Mouse (Mus musculus) limb, embryonic 13.5 days (tissue): ENCODE results near the gene Tgfb2. TPM values are rescaled to one million over a fixed set of nuclear protein-coding genes. Genes with fewer than 3 reads are reported as not detected.

Experiments
- polyA plus RNA-seq: library from polyadenylated mRNA; unstranded; fragments of >200 nt; fragmentation: Nextera tagmentation; extraction: Ambion mirVana; gene quantifications from 2 replicates; pipeline ENCODE4 v1.2.1, GENCODE M21; 2015

Gene Tgfb2
- polyA plus RNA-seq, 1 experiment from 2014 or later: 106 TPM

Other genes starting within 250 kb of the Tgfb2 start
- 69.4 and 75.6 TPM in 2 replicates for gene Rrp15, start 43.4 kb upstream of the Tgfb2 start, polyA plus RNA-seq